Mouse (Mus musculus): ENCODE results near the gene Prop1.

Gene Prop1

DNA sequence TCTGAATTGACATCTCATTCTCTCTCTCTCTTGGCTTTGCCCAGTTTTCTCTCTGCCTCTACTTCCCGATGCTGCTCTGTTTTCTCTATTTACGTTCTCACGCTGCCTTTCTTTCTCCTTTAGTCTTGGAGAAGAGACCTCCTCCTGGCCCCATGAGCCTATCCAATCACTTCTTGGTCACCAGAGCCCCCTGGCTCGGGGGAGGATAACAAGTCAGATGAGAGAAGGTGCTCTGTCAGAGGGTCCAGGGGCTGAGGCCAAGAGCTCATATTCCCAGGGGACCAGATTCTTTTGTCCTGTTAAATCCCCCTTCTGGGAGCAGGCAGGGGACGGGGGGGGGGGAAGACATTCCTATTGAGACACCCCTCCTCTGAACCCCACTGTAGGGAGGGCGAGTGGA lies at the start of gene Prop1:
Gene Prop1 (minus strand): TSS at position 101 of the 400 bp plus-strand sequence.
- DNase-seq (ENCODE audit: low spot score), result no peak

GRCm38 (mm10) chr11:51003296-51003695 lies 49.7 kb upstream of the Prop1 start, which contains the start of gene Olfr51:
Gene Olfr51, plus strand, starts transcription at chr11:51003596.
- DNase-seq (ENCODE audit: low spot score), result no peak

- no peak for DNase-seq (ENCODE audit: low spot score)
These were observed 28.1 kb upstream of the Prop1 start, which contains the start of gene Olfr1377 for GRCm38 (mm10) chr11:50981667-50982066. Gene Olfr1377, plus strand, starts transcription at chr11:50981967.

GRCm38 (mm10) chr11:50977216-50977615 lies 23.7 kb upstream of the Prop1 start:
- DNase-seq (ENCODE audit: low spot score), result no peak

DNA sequence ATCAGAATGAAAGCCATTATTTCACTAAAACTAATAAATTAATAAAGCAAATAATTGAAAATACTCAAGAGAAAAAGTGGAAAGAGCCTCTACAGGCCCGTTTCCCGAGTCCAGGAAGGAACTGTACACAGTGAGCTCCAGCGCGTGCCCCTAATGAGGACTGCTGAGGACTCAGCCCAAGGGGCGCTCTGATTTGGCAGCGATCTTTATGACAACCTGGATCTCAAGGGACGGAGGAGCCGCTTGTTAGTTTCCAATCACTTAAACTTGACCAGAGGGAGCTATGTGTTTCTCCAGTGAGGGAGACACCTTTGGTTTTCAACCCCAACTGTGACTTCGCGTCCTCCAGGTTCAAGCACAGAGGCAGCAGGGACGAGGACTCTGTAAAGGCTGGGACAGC lies 12.7 kb upstream of the Prop1 start, which contains the start of gene Olfr1378:
Gene Olfr1378 (plus strand): TSS at position 301 of the 400 bp plus-strand sequence.
- no peak for DNase-seq (ENCODE audit: low spot score)

DNA sequence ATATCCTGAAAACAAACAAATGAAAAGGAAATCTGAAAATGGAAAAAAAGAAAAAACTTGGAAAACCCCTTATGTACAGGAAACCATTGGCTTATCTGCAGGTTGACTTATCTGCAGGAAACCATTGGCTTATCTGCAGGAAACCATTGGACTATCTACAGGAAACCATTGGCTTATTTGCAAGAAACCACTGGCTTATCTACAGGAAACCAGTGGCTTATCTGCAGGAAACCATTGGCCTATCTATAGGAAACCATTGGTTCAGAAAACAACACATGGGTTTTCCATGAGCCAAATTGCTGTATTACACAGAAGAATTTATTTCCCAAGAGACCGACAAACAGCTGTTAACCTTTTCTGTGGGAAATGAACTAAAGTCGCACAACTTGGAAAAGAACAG lies 11.3 kb upstream of the Prop1 start:
- DNase-seq (ENCODE audit: low spot score), result no peak

DNA sequence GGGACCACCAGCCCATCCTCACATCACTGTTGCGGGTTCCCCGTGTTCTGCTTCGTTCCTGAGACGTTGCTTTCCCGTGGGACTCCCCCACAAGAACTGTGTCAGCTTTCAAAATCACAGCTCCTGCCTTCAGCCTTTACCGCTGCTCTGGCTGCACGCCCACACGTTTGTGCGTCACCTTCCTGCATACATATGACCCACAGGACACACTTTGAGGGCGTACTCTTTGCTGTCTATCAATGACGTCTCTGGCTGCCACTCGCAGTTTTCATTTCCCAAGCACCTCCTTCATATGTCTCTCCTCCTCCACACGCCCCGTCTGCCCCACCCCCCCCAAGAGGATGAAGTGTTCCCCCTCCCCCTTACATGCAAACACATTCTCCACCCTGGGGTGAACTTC lies 1.3 kb downstream of the Prop1 start:
- DNase-seq (ENCODE audit: low spot score), result no peak

DNA sequence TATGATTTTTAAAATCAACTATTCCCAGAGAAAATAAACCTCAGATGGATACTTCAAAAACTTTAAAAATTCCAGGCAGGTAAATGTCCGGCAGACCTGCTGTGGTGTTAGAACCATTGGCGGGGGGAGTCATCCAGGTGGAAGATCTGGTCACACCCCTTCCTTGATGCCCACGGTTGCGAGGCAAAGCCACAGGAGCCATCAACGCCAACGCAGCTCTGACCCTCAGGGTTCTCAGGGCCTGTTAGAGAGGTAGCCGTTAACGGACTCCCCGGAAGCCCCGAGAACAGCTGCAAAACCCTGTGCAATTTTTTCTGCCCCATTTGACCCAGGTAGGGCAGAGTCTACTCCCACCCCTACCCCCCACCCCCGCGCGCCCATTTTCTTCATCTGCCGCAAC lies 10.1 kb downstream of the Prop1 start, which contains the start of gene 4933414I15Rik:
Gene 4933414I15Rik (minus strand): TSS at position 260 of the 400 bp plus-strand sequence.
- DNase-seq (ENCODE audit: low spot score), result no peak

DNA sequence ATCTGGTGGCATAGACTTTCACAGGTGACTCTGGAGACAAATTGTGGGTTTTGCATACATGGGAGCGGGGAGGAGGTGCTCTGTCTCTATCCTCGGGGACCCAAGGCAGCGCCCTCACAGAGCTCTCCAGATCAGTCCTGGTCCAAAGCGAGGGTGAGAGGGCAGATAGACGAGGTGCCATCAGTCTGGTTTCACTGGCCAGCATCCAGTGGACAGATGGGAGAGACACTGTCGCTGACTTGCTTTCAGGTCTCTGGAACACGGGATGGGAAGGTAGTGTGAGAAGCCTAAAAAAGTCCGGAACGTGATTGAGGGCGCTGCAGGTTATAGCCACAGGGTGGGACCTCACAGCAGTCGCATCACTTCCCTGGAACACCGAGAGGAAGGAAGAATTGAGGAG lies 11.2 kb downstream of the Prop1 start:
- DNase-seq (ENCODE audit: low spot score), result no peak

GRCm38 (mm10) chr11:50939621-50940366 lies 13.8 kb downstream of the Prop1 start:
- DNase-seq (ENCODE audit: low spot score), result peak; percentile 38

DNA sequence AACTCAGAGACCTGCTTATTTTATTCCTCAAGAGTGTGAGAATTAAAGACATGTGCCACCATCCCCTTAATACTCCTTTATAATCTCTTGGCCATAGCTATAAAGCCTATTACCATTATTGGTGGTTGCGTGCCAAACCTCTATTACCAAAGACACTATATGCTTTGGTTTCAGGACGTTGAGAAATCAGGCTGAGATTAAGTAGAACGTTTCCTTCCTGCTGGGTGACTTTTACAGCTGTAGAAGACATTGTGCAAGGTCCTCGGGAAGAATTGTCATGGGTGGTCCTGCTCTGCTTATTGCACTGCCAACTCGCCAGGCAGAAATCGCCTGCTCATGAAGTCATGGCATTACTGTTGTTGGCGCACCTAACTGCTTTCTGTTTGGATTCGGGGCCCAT lies 15.1 kb downstream of the Prop1 start:
- DNase-seq (ENCODE audit: low spot score), result no peak

- DNase-seq (ENCODE audit: low spot score), result no peak
These were observed 21.5 kb downstream of the Prop1 start for GRCm38 (mm10) chr11:50932040-50932439.

DNA sequence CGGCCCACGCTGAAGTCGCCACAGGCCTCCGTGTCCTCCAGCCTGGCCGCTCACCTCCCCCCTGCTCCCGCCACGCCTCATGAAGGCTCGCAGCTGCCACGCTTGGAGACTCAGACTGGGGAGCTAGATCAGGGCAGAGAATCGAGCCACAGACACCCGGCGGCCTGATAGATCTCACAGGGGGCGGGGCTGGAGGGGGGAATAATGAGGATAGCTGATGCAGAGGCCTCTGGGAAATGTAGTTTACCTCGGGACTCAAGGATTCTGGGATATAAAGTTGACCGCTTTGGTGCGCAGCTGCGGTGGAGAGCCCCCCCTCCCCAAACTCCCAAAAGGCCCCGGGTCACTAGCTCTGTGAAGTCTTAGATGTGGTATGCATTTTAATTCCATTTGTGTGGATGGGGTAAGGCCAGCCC lies 22.1 kb downstream of the Prop1 start, which contains the start of gene Zfp354b:
Gene Zfp354b (minus strand): TSS at position 183 of the 416 bp plus-strand sequence.
- DNase-seq (ENCODE audit: low spot score), result peak; percentile 88

- DNase-seq (ENCODE audit: low spot score), result no peak
These were observed 22.5 kb downstream of the Prop1 start for GRCm38 (mm10) chr11:50931021-50931420.

DNA sequence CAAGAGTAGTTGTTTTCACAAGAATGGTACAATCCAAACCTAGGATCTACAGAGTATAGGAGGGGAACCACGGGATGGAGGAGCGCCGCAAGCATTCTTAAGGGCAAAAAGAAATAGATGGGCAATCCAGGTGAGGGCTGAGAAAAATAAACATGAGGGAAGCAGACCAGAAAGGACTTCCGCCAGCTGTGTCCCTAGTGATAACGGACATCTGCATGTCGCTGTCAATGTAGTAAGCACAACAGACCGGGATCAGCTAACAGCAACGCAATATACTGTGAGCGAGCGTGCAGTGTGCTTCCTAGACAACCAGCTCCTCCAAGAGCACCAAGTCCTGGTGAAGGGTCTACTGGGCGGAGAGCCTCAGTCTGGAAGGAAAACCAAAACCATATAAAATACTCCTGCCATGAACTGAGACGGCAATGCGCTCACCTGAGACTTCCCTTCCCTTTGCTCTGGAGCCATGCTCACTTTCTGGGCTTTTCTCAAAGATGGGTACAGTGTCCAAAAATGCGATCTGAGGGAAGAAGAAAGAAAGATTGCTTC lies 23.0 kb downstream of the Prop1 start:
- no peak for DNase-seq (ENCODE audit: low spot score)

DNA sequence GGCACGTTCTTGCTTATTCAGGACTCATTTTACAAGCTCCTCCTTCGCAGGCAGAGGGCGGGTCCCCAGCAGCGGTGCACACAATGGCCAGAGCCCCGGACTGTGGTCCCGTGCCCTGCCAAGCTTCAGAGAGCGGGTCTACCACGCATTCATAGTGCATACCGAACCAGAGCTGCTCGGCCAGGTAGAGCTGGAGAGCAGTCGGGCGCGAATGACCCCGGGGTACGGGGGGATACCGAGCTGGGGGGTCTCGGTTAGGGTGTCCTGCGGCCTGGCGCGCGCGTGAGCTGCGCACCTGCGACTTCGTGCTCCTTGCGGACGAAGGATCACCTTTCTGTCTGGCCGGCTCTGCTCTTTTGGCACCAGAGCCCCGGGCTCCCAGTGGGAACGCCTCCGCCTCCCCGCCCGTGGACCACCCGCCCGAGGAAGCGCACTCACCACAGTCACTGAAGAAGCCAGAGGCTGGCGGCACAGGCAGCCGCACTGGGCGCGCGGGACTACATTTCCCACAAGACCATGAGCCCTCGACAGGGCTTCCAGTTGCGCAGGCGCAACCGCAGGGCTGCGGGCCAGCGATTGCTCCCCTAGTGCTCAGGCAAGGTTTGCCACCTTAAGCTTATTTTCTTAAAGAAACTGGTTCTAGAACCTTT lies 37.8 kb downstream of the Prop1 start, which contains the start of gene Zfp2:
Gene Zfp2 (minus strand): TSS at position 495 of the 650 bp plus-strand sequence.
- DNase-seq (ENCODE audit: low spot score), result peak; percentile 94

GRCm38 (mm10) chr11:50914461-50914860 lies 39.1 kb downstream of the Prop1 start:
- DNase-seq (ENCODE audit: low spot score), result no peak

DNA sequence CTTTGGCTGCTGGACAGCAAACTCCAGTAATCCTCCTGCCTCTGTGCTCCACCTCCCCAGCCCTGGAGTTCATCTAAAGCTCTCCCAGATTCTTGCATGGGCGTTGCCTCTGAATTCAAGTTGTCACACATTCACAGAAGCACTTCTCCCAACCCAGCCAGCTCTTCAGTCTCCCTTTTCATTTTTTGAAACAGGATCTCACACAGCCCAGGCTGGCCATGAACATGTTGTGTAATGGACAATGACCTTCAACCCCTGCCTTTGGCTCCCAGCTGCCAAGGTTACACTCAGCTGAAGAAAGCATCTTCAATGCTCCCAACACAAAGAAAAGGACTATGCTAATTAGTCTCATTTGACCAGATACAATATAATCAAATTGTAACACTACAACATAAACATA lies 40.3 kb downstream of the Prop1 start:
- DNase-seq (ENCODE audit: low spot score), result no peak

DNA sequence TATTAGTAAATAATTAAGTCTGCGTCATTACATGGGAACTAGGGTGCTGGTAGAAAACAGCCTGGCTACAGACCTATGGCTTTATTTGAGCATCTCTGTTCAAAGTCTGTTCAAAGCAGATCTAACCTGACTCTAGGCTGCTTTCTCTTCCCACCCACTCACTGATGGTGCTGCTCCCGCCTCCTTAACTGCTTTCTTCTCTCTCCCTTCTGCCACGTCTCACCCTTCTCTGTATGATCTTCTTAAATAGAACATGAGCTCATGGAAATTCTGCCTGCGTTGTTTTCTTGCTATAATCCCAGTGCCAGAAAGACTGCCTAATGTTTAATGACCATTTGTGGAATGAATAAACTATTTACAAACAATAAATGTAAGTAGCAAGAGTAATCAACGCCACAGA lies 45.4 kb downstream of the Prop1 start:
- no peak for DNase-seq (ENCODE audit: low spot score)
